19 mouse cellular contexts compared by ENCODE assay signal in genomic region chr3:37765275-37765674, GRCm38 (mm10).
"Had no signal": no experiment of that assay in that cellular context is flagged by ENCODE, and none has a peak within 500 bp of the region (broad histone marks: within the 10 kb centered on the region; RNA-seq: fewer than 3 reads in every experiment).

No protein-coding gene starts in this region.

- H3K4me3 ChIP-seq: midbrain, embryonic 10.5 days; midbrain, embryonic 12.5 days; myocyte; neural tube, embryonic 13.5 days; neural tube, embryonic 15.5 days had no signal

- H3K9ac ChIP-seq: lung, embryonic 14.5 days; midbrain, embryonic 12.5 days; neural tube, embryonic 13.5 days; neural tube, embryonic 15.5 days had no signal

- H3K27me3 ChIP-seq: neural tube, embryonic 15.5 days had no signal

- DNase-seq: lung, adult 18-20 months; lung, embryonic 14.5 days; lung, postnatal 10 days; lung, postnatal 4 days; midbrain, embryonic 14.5 days; retina, postnatal 1 day; right cerebral cortex, adult 18-20 months; right cerebral cortex, postnatal 25 days; right cerebral cortex, postnatal 4 days; spleen, adult 18-20 months; thymus, adult 18-20 months; thymus, postnatal 25 days; thymus, postnatal 4 days had no signal

- H3K4me2 ChIP-seq: lung, embryonic 14.5 days; midbrain, embryonic 12.5 days; neural tube, embryonic 13.5 days; neural tube, embryonic 15.5 days had no signal

- ATAC-seq: midbrain, embryonic 16.5 days had no signal

- H3K27ac ChIP-seq: midbrain, embryonic 10.5 days; midbrain, embryonic 12.5 days; neural tube, embryonic 13.5 days; neural tube, embryonic 15.5 days had no signal

- H3K9me3 ChIP-seq: midbrain, embryonic 10.5 days; midbrain, embryonic 12.5 days; neural tube, embryonic 13.5 days; neural tube, embryonic 15.5 days had no signal

- H3K36me3 ChIP-seq: midbrain, embryonic 10.5 days; midbrain, embryonic 12.5 days; neural tube, embryonic 13.5 days; neural tube, embryonic 15.5 days had no signal
